Mouse (Mus musculus) heart, adult 2 months (tissue): Measurements from ENCODE around the gene Fam43b.

Experiments
- CTCF ChIP-seq: fragments of 200-600 bp; IDR thresholded peaks from 2 replicates; pipeline ENCODE4 v1.8.1; 2022; ENCODE audit warnings: antibody characterized with exemption, mild to moderate bottlenecking, moderate library complexity
- EP300 ChIP-seq: fragments of 200-500 bp; IDR thresholded peaks from 2 replicates; pipeline ENCODE4 v1.6.1; 2011; ENCODE audit warnings: low read depth, low read length, control low read depth; ENCODE audit not compliant: insufficient read depth
- POLR2A ChIP-seq: fragments of 200-500 bp; IDR thresholded peaks from 2 replicates; pipeline ENCODE4 v1.6.1; 2011; ENCODE audit warnings: mild to moderate bottlenecking, low read depth, low read length, control low read depth; ENCODE audit not compliant: insufficient read depth

- no peak for TF ChIP-seq EP300
- peak; percentile 45 for TF ChIP-seq CTCF
- no peak for TF ChIP-seq POLR2A
Measured at GRCm38 (mm10) chr4:138382462-138382861, 13.9 kb downstream of the Fam43b start.
